ENCODE assay signal across 8 mouse cellular contexts in genomic region chr7:54835911-54836352, GRCm38 (mm10). TPM values are rescaled to one million over a fixed set of nuclear protein-coding genes. Genes with fewer than 3 reads are reported as not detected.
DNase-seq lines count a peak whose midpoint lies in the region; ATAC-seq and TF ChIP-seq lines count a peak whose summit lies in the region.

No protein-coding gene starts in this region.

- no peak overlapping the region for H3K27ac ChIP-seq in heart, embryonic 11.5 days (ENCODE audit: low read depth, low read length)
- peak overlapping the region; percentile 76 for H3K27ac ChIP-seq in forebrain, postnatal 0 days (ENCODE audit: low read depth, low read length)
- no peak overlapping the region for H3K27ac ChIP-seq in limb, embryonic 15.5 days
- no peak overlapping the region for H3K27ac ChIP-seq in stomach, postnatal 0 days (replicated peaks)

- no peaks in the 10 kb centered on the region for H3K4me1 ChIP-seq in heart, embryonic 11.5 days (ENCODE audit: control insufficient read depth, insufficient read depth, low read length)
- H3K4me1 ChIP-seq in forebrain, postnatal 0 days (ENCODE audit: insufficient read depth) = no peaks in the 10 kb centered on the region
- peaks cover 9% of the 10 kb centered on the region for H3K4me1 ChIP-seq in limb, embryonic 15.5 days
- H3K4me1 ChIP-seq in stomach, postnatal 0 days (replicated peaks; ENCODE audit: control insufficient read depth, insufficient read depth) = no peaks in the 10 kb centered on the region
- no peaks in the 10 kb centered on the region for H3K4me1 ChIP-seq in lung, adult 2 months (ENCODE audit: control insufficient read depth, insufficient read depth, low read length)

- WGBS in heart, embryonic 11.5 days (ENCODE audit: insufficient replicate concordance) = 5% methylated on average over 13 of the region's 13 CpGs
- 2% methylated on average over 13 of the region's 13 CpGs for WGBS in forebrain, postnatal 0 days
- WGBS in limb, embryonic 15.5 days = 2% methylated on average over 13 of the region's 13 CpGs
- WGBS in stomach, postnatal 0 days = 8% methylated on average over 13 of the region's 13 CpGs
- WGBS in lung, adult 2 months = 6% methylated on average over 13 of the region's 13 CpGs

- TF ChIP-seq CTCF in forebrain, postnatal 0 days (IDR thresholded peaks at IDR 0.05; ENCODE audit: low read depth) = peak; percentile 11; the same call in 1 of the 2 replicates
- TF ChIP-seq CTCF in stomach, postnatal 0 days (IDR thresholded peaks at IDR 0.05; ENCODE audit: low read depth) = no peak
- TF ChIP-seq CTCF in lung, adult 2 months (IDR thresholded peaks at IDR 0.05; ENCODE audit: insufficient read depth, low read length) = no peak

- intact Hi-C loops in heart, postnatal 10 days (cut with DNase I) = no loop called here

- H3K9me3 ChIP-seq in heart, embryonic 11.5 days (replicated peaks; ENCODE audit: control insufficient read depth, low read length) = no peaks in the 10 kb centered on the region
- no peaks in the 10 kb centered on the region for H3K9me3 ChIP-seq in forebrain, postnatal 0 days (ENCODE audit: low read length)
- H3K9me3 ChIP-seq in limb, embryonic 15.5 days = no peaks in the 10 kb centered on the region
- no peaks in the 10 kb centered on the region for H3K9me3 ChIP-seq in stomach, postnatal 0 days (ENCODE audit: control insufficient read depth, low read length)

- H3K4me3 ChIP-seq in heart, embryonic 11.5 days (ENCODE audit: low read depth, low read length) = peak overlapping the region; percentile 47
- H3K4me3 ChIP-seq in forebrain, postnatal 0 days (ENCODE audit: low read depth, low read length) = peak overlapping the region; percentile 56
- H3K4me3 ChIP-seq in limb, embryonic 15.5 days = peak overlapping the region; percentile 38
- peak overlapping the region; percentile 29 for H3K4me3 ChIP-seq in stomach, postnatal 0 days (ENCODE audit: low read depth, low read length)
- H3K4me3 ChIP-seq in lung, adult 2 months (replicated peaks; ENCODE audit: extremely low read depth, low read depth, low read length) = no peak overlapping the region

- H3K36me3 ChIP-seq in heart, embryonic 11.5 days (ENCODE audit: control insufficient read depth, insufficient read depth, low read length) = no peaks in the 10 kb centered on the region
- no peaks in the 10 kb centered on the region for H3K36me3 ChIP-seq in forebrain, postnatal 0 days (ENCODE audit: insufficient read depth)
- H3K36me3 ChIP-seq in limb, embryonic 15.5 days = no peaks in the 10 kb centered on the region
- no peaks in the 10 kb centered on the region for H3K36me3 ChIP-seq in stomach, postnatal 0 days (ENCODE audit: control insufficient read depth, insufficient read depth, low read length)

- TF ChIP-seq EP300 in stomach, postnatal 0 days (optimal IDR thresholded peaks at IDR 0.05) = no peak

- H3K4me2 ChIP-seq in heart, embryonic 11.5 days = peak overlapping the region; percentile 84
- H3K4me2 ChIP-seq in forebrain, postnatal 0 days (ENCODE audit: low read depth) = peak overlapping the region; percentile 69
- peak overlapping the region; percentile 68 for H3K4me2 ChIP-seq in limb, embryonic 15.5 days
- H3K4me2 ChIP-seq in stomach, postnatal 0 days (replicated peaks; ENCODE audit: low read depth) = peak overlapping the region; percentile 47

- no peak for ATAC-seq in heart, embryonic 11.5 days (replicated peaks; ENCODE audit: insufficient number of reproducible peaks, low FRiP score, low TSS enrichment)
- ATAC-seq in forebrain, postnatal 0 days = peak; percentile 69
- no peak for ATAC-seq in limb, embryonic 15.5 days (ENCODE audit: insufficient number of reproducible peaks, low FRiP score, low TSS enrichment, low read depth)
- ATAC-seq in stomach, postnatal 0 days (ENCODE audit: low FRiP score, low TSS enrichment) = no peak

- TF ChIP-seq POLR2A in lung, adult 2 months (IDR thresholded peaks at IDR 0.05; ENCODE audit: borderline replicate concordance, extremely low read depth, low read depth, low read length) = no peak

- H3K9ac ChIP-seq in heart, embryonic 11.5 days (ENCODE audit: low read depth, low read length) = peak overlapping the region; percentile 47; the same call in 1 of the 2 replicates
- peak overlapping the region; percentile 71 for H3K9ac ChIP-seq in forebrain, postnatal 0 days
- no peak overlapping the region for H3K9ac ChIP-seq in limb, embryonic 15.5 days
- H3K9ac ChIP-seq in stomach, postnatal 0 days (ENCODE audit: low read length) = no peak overlapping the region

- no peaks in the 10 kb centered on the region for H3K27me3 ChIP-seq in heart, embryonic 11.5 days (ENCODE audit: control insufficient read depth, insufficient read depth, low read length)
- H3K27me3 ChIP-seq in forebrain, postnatal 0 days (ENCODE audit: insufficient read depth, low read length) = no peaks in the 10 kb centered on the region
- peaks cover 14% of the 10 kb centered on the region for H3K27me3 ChIP-seq in limb, embryonic 15.5 days
- H3K27me3 ChIP-seq in stomach, postnatal 0 days (ENCODE audit: control insufficient read depth, insufficient read depth, low read length) = no peaks in the 10 kb centered on the region

- DNase-seq in heart, postnatal 10 days = no peak
- peak; percentile 46 for DNase-seq in Muller cell, postnatal 12 days (ENCODE audit: inconsistent ontology term)
- DNase-seq in forebrain, postnatal 0 days = peak; percentile 58
- DNase-seq in stomach, postnatal 0 days (ENCODE audit: low spot score) = no peak
- no peak for DNase-seq in retina, postnatal 1 day
- DNase-seq in lung, adult 2 months = no peak

RNA-seq across cellular contexts. Expression of gene Luzp2, which starts 0.6 kb away (rescaled TPM):
- polyA plus RNA-seq in heart, embryonic 11.5 days (2014; fragmentation: Nextera tagmentation; extraction: Ambion mirVana) = 0.73 and 1.7 TPM in 2 replicates
- under 1 TPM; 0.20 to 0.34 TPM for total RNA-seq in heart, postnatal 10 days (2021)
- total RNA-seq in forebrain, postnatal 0 days (2014; rRNA removed) = 69.2 and 70.3 TPM in 2 replicates
- 40.2 and 48.9 TPM in 2 replicates for polyA plus RNA-seq in forebrain, postnatal 0 days (2015; fragmentation: Nextera tagmentation; extraction: Ambion mirVana)
- polyA plus RNA-seq in limb, embryonic 15.5 days (2015; fragmentation: Nextera tagmentation; extraction: Ambion mirVana) = 1.7 and 1.8 TPM in 2 replicates
- polyA plus RNA-seq in stomach, postnatal 0 days (2015; fragmentation: Nextera tagmentation; extraction: Ambion mirVana) = 0.35 and 0.48 TPM in 2 replicates
- 0.06 TPM in 1 of 2 replicates, not detected in the other for polyA plus RNA-seq in lung, adult 2 months (2012; rRNA removed)

Comparison
In these comparisons a context has a peak if more than half of its experiments do, and no peak if none do; other contexts are left out.
1. H3K9ac ChIP-seq: peak in heart, embryonic 11.5 days (single experiment) and forebrain, postnatal 0 days (single experiment); none in limb, embryonic 15.5 days (single experiment) and stomach, postnatal 0 days (single experiment).
2. DNase-seq: peak in Muller cell, postnatal 12 days (single experiment) and forebrain, postnatal 0 days (single experiment); none in heart, postnatal 10 days (0 of 2), stomach, postnatal 0 days (single experiment), retina, postnatal 1 day (single experiment) and lung, adult 2 months (single experiment).
3. RNA of gene Luzp2, which starts 0.6 kb away (polyA plus RNA-seq): 40.2 to 48.9 TPM in forebrain, postnatal 0 days; 1.7 to 1.8 TPM in limb, embryonic 15.5 days, 0.73 to 1.7 TPM in heart, embryonic 11.5 days, 0.35 to 0.48 TPM in stomach, postnatal 0 days and 0.06 TPM in lung, adult 2 months; every median in the first group is over 10 times any median in the second.
4. Peak in every context shown above with its lines, with median percentiles within 50 percentile points of each other: H3K4me2 ChIP-seq.